Mouse (Mus musculus) liver, postnatal 0 days (tissue): ENCODE measurements around the gene Amer2.

ENCODE experiments used
- CTCF ChIP-seq: sonication (generic); IDR thresholded peaks from 2 replicates; pipeline ENCODE4 v1.5.1; 2016; ENCODE audit warnings: antibody characterized with exemption, low read depth
- EP300 ChIP-seq: IDR thresholded peaks from 2 replicates; pipeline ENCODE4 v1.6.1; 2016; ENCODE audit warnings: antibody characterized with exemption, low read depth, mild to moderate bottlenecking

- TF ChIP-seq CTCF (no peak), EP300 (no peak)
Observed at GRCm38 (mm10) chr14:60411229-60411628, 38.2 kb downstream of the Amer2 start.
